Mouse (Mus musculus) ovary, adult 10 weeks (tissue): ENCODE measurements around the gene Mettl7b. TPM values are rescaled to one million over a fixed set of nuclear protein-coding genes. Genes with fewer than 3 reads are reported as not detected.

ENCODE experiments used
- polyA plus RNA-seq: library from polyadenylated mRNA; stranded (reverse); fragments of 350-450 nt; fragmentation: Illumina TruSeq; extraction: RNeasy Lipid Tissue Mini Kit (QIAGEN cat#74804); gene quantifications from one replicate; pipeline ENCODE4 v1.2.3, GENCODE M21; 2014

The Mettl7b gene
- polyA plus RNA-seq: not detected

GRCm38 (mm10) chr10:128960590-128961584 is at the start of gene Mettl7b:
TSS of gene Mettl7b (minus strand) at chr10:128960988.

GRCm38 (mm10) chr10:129010288-129010841 is 49.6 kb upstream of the Mettl7b start, which contains the start of gene Olfr763:
TSS of gene Olfr763 (plus strand) at chr10:129010791.

DNA sequence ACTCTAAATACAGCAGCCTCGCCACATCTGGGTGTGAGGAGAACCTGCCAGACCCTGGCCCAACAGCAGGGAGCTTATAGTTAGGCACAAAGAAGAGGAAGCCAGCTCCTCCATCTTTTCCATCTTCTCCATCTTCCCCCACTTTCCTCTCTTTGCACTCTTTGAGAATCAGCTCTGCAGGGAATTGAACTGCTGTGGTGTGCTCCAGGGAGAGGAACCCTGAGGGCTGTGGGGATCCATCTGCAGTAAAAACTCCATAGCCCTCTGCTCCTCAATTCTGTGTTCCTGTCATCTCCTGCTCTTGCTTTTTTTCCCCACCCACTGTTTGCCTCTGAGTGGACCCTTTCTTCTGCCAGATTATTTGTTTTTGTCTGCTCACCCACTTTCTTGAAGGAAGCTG is 28.3 kb upstream of the Mettl7b start, which contains the start of gene Olfr9:
Olfr9 (plus strand) TSS at position 301 of the 400 bp plus-strand sequence.

DNA sequence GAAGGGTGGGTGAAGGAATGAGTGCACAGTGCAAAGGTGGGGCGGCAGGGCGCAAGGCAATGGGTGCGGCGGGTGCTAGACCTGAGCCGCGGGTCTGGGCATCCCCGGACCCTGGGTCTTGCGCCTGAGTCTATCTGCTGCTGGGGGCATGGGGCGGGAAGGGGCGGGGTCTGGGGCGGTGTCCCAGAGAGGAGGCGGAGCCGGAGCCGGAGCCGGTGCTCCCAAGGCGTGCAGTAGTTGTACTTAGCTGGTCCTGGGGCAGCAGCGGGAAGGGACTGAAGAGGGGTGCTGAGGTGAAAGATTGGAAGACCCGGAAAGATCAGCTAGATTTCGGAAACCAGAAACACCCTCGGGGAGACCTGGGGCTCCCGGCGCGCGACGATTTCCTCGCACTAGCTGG is 27.2 kb downstream of the Mettl7b start, which contains the start of gene Itga7:
Itga7 (plus strand) TSS at position 245 of the 400 bp plus-strand sequence.

GRCm38 (mm10) chr10:128923935-128924334 is 36.9 kb downstream of the Mettl7b start, which contains the start of gene Bloc1s1:
TSS of gene Bloc1s1 (minus strand) at chr10:128924035.

GRCm38 (mm10) chr10:128922822-128923012 is 38.1 kb downstream of the Mettl7b start, which contains the start of gene Rdh5:
TSS of gene Rdh5 (minus strand) at chr10:128922888.

Other genes starting within 250 kb of the Mettl7b start
- gene Dgka, start 216.1 kb downstream of the Mettl7b start, polyA plus RNA-seq: 3.8 TPM
- gene Pym1, start 213.1 kb downstream of the Mettl7b start, polyA plus RNA-seq: 0.71 TPM
- 9.7 TPM for gene Mmp19, start 170.1 kb downstream of the Mettl7b start, polyA plus RNA-seq
- 45.1 TPM for gene Dnajc14, start 156.9 kb downstream of the Mettl7b start, polyA plus RNA-seq
- gene Tmem198b, start 156.6 kb downstream of the Mettl7b start, polyA plus RNA-seq: 5.9 TPM
- gene Sarnp, start 143.7 kb downstream of the Mettl7b start, polyA plus RNA-seq: 466 TPM
- gene Ormdl2, start 139.3 kb downstream of the Mettl7b start, polyA plus RNA-seq: 75.2 TPM
- 7.7 TPM for gene Gdf11, start 69.3 kb downstream of the Mettl7b start, polyA plus RNA-seq
- gene Cd63, start 60.0 kb downstream of the Mettl7b start, polyA plus RNA-seq: 496 TPM
- gene Rdh5, start 38.1 kb downstream of the Mettl7b start, polyA plus RNA-seq: 3.0 TPM
- gene Bloc1s1, start 37.0 kb downstream of the Mettl7b start, polyA plus RNA-seq: 9.3 TPM
- 0.17 TPM for gene Itga7, start 27.2 kb downstream of the Mettl7b start, polyA plus RNA-seq
- gene Olfr9, start 28.4 kb upstream of the Mettl7b start, polyA plus RNA-seq: not detected
- gene Olfr763, start 49.8 kb upstream of the Mettl7b start, polyA plus RNA-seq: not detected
- not detected for gene Olfr764-ps1, start 78.9 kb upstream of the Mettl7b start, polyA plus RNA-seq
- gene Olfr765, start 89.0 kb upstream of the Mettl7b start, polyA plus RNA-seq: not detected
- not detected for gene Olfr766-ps1, start 108.0 kb upstream of the Mettl7b start, polyA plus RNA-seq
- not detected for gene Olfr767, start 121.9 kb upstream of the Mettl7b start, polyA plus RNA-seq
- gene Olfr768, start 138.4 kb upstream of the Mettl7b start, polyA plus RNA-seq: not detected
- gene Olfr769, start 156.9 kb upstream of the Mettl7b start, polyA plus RNA-seq: not detected
- not detected for gene Olfr770, start 178.0 kb upstream of the Mettl7b start, polyA plus RNA-seq
- not detected for gene Olfr771, start 203.8 kb upstream of the Mettl7b start, polyA plus RNA-seq
- not detected for gene Olfr772, start 216.9 kb upstream of the Mettl7b start, polyA plus RNA-seq
- gene Olfr773, start 226.4 kb upstream of the Mettl7b start, polyA plus RNA-seq: not detected